Mouse (Mus musculus) liver, embryonic 11.5 days (tissue): ENCODE results near the gene Birc7. TPM values are rescaled to one million over a fixed set of nuclear protein-coding genes. Genes with fewer than 3 reads are reported as not detected.

Source experiments
- microRNA-seq: library from miRNA; unstranded; fragments of <30 nt; microRNA quantifications from one replicate; pipeline ENCODE4, GENCODE M21; 2017; ENCODE audit warnings: borderline number of aligned reads
- polyA plus RNA-seq: library from polyadenylated mRNA; unstranded; fragments of >200 nt; fragmentation: Nextera tagmentation; extraction: Ambion mirVana; gene quantifications from 2 replicates; pipeline ENCODE4 v1.2.1, GENCODE M21; 2014

The Birc7 gene
- polyA plus RNA-seq, 1 experiment from 2014 or later: not detected

Small RNA genes within 50 kb of the gene (microRNA-seq; reads per million reads assigned to microRNA genes)
- not detected for gene Mir124a-3

Other genes starting within 250 kb of the Birc7 start
- gene Dido1, start 219.0 kb upstream of the Birc7 start, polyA plus RNA-seq: 28.7 and 29.8 TPM in 2 replicates
- 95.7 and 102 TPM in 2 replicates for gene Gid8, start 218.9 kb upstream of the Birc7 start, polyA plus RNA-seq
- 4.3 and 4.7 TPM in 2 replicates for gene Slc17a9, start 203.8 kb upstream of the Birc7 start, polyA plus RNA-seq
- gene Bhlhe23, start 152.1 kb upstream of the Birc7 start, polyA plus RNA-seq: not detected in 2 replicates
- 59.2 and 64.8 TPM in 2 replicates for gene Ythdf1, start 8.1 kb upstream of the Birc7 start, polyA plus RNA-seq
- 5.3 and 6.8 TPM in 2 replicates for gene Nkain4, start 25.7 kb downstream of the Birc7 start, polyA plus RNA-seq
- gene Arfgap1, start 38.2 kb downstream of the Birc7 start, polyA plus RNA-seq: 57.6 and 62.4 TPM in 2 replicates
- 0.10 and 0.16 TPM in 2 replicates for gene Col20a1, start 57.5 kb downstream of the Birc7 start, polyA plus RNA-seq
- gene Chrna4, start 114.5 kb downstream of the Birc7 start, polyA plus RNA-seq: 1.2 and 1.6 TPM in 2 replicates
- 0.15 and 0.18 TPM in 2 replicates for gene Kcnq2, start 206.3 kb downstream of the Birc7 start, polyA plus RNA-seq
- gene Eef1a2, start 228.0 kb downstream of the Birc7 start, polyA plus RNA-seq: not detected in 2 replicates